Mouse (Mus musculus) lung, postnatal 0 days (tissue): ENCODE measurements at regions not wholly inside any gene's neighbourhood (a gene's known extent, or its start where the extent isn't known, plus 50 kb on each side); places are given as distances from the start of the nearest gene placed in this dataset.

Experiments used
- ATAC-seq: fragments of 200-750 bp; cut with Nextera tagmentation; 2 replicates; pipeline ENCODE4 v1.8.0; 2017; ENCODE audit warnings: moderate library complexity
- DNase-seq: peaks from one replicate; pipeline ENCODE4 v3.0.0-alpha.2; 2016; ENCODE audit warnings: low spot score
- H3K27ac ChIP-seq: fragments of 300-500 bp; sonication (generic); 2 replicates; pipeline ENCODE4 v1.5.1; 2014; ENCODE audit warnings: antibody characterized with exemption, mild to moderate bottlenecking, low read length, mixed read lengths
- H3K27me3 ChIP-seq: fragments of 300-500 bp; sonication (generic); replicated peaks from 2 replicates; pipeline ENCODE4 v1.6.1; 2014; ENCODE audit warnings: low read length, mixed read lengths; ENCODE audit not compliant: insufficient read depth
- H3K36me3 ChIP-seq: fragments of 300-500 bp; sonication (generic); 2 replicates; pipeline ENCODE4 v1.6.1; 2014; ENCODE audit warnings: low read length, mixed read lengths; ENCODE audit not compliant: insufficient read depth
- H3K4me1 ChIP-seq: fragments of 300-500 bp; sonication (generic); 2 replicates; pipeline ENCODE4 v1.6.1; 2014; ENCODE audit warnings: antibody characterized with exemption, low read depth, low read length, mixed read lengths; ENCODE audit not compliant: insufficient read depth
- H3K4me2 ChIP-seq: fragments of 300-500 bp; sonication (generic); replicated peaks from 2 replicates; pipeline ENCODE4 v1.6.1; 2014; ENCODE audit warnings: low read depth, mild to moderate bottlenecking, low read length, moderate library complexity, mixed read lengths
- H3K4me3 ChIP-seq: fragments of 300-500 bp; sonication (generic); 2 replicates; pipeline ENCODE4 v1.5.1; 2014; ENCODE audit warnings: low read depth, low read length
- H3K9ac ChIP-seq: fragments of 300-500 bp; sonication (generic); replicated peaks from 2 replicates; pipeline ENCODE4 v1.6.1; 2014; ENCODE audit warnings: low read depth, mild to moderate bottlenecking
- H3K9me3 ChIP-seq: fragments of 300-500 bp; sonication (generic); 2 replicates; pipeline ENCODE4 v1.6.1; 2016; ENCODE audit warnings: low read length, mixed read lengths
- CTCF ChIP-seq: IDR thresholded peaks from 2 replicates; pipeline ENCODE4 v1.5.1; 2016; ENCODE audit warnings: antibody characterized with exemption, mild to moderate bottlenecking
- EP300 ChIP-seq: IDR thresholded peaks from 2 replicates; pipeline ENCODE4 v1.6.1; 2016; ENCODE audit warnings: antibody characterized with exemption, mild to moderate bottlenecking, control low read depth
- WGBS: fragments of 180-500 bp; shearing (Covaris S2); extraction: QIAGEN DNeasy Blood & Tissue Kit; methylation state at CpG from one replicate; pipeline ENCODE4 v1.1.7; 2014; 5-methylcytosine and 5-hydroxymethylcytosine counted together

DNA sequence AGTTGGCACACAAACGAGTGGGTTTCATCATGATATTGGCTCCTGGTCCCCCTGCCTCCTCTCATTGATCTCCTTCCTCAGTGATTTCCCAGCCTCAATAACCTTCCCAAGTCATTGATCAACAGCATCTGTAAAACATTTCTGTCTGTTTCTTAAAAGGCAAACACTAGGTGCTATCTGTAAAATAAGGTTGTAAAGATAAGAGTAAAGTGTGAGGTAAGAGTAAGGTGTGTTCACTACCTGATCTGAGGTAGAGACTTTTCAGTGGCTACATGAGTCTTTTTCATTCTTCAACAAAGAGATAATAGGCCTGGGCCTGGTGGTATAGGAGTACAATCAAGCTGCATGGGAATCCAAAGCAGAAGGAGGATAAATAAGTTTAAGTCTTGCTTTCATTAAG is 55.7 kb downstream of the Plk2 start:
- TF ChIP-seq EP300: no peak
- no peak for TF ChIP-seq CTCF
- H3K27ac ChIP-seq: no peak overlapping the region
- 66% methylated on average over 1 of the region's 1 CpGs for WGBS

GRCm38 (mm10) chr13:110452009-110452525 is 57.2 kb downstream of the Plk2 start:
- DNase-seq (no peak), ATAC-seq (no peak)
- Histone ChIP-seq H3K9ac (no peak overlapping the region), H3K36me3 (no peaks in the 10 kb centered on the region), H3K4me2 (no peak overlapping the region), H3K4me1 (no peaks in the 10 kb centered on the region), H3K4me3 (no peak overlapping the region), H3K27me3 (no peaks in the 10 kb centered on the region), H3K9me3 (no peaks in the 10 kb centered on the region), H3K27ac (no peak overlapping the region)
- 71% methylated on average over 6 of the region's 6 CpGs for WGBS
- TF ChIP-seq EP300: no peak
- TF ChIP-seq CTCF: no peak

More for the DNA sequence above, 55.7 kb downstream of the Plk2 start:
- no peaks in the 10 kb centered on the region for H3K4me1 ChIP-seq
- DNase-seq (no peak), ATAC-seq (no peak)
- H3K4me3 ChIP-seq: no peak overlapping the region
- H3K9ac ChIP-seq: no peak overlapping the region
- H3K27me3 ChIP-seq: no peaks in the 10 kb centered on the region
- no peaks in the 10 kb centered on the region for H3K36me3 ChIP-seq
- H3K9me3 ChIP-seq: no peaks in the 10 kb centered on the region
- no peak overlapping the region for H3K4me2 ChIP-seq

DNA sequence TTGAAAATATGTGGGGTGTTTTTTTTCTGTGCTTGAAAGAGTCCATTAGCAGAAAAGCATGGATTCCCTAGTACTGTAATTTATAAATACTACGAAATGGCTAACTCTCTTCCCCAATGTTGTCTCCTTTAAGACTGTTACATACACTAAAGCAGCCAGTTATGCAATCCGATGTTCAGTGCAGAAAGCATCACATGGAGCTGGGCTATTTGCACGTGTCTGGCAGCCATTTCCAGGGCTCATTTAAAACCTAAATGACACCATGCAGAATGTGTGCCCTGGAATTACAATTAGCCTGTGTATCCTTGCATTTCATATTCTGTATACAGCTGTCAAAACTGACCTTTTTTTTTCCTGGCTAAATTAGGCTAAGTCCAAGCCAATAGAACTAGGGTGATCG is 60.2 kb downstream of the Plk2 start:
- no peaks in the 10 kb centered on the region for H3K36me3 ChIP-seq
- 64% methylated on average over 4 of the region's 4 CpGs for WGBS
- DNase-seq (peak; percentile 48), ATAC-seq (no peak; the same call in 1 of the 2 replicates)
- H3K9me3 ChIP-seq: no peaks in the 10 kb centered on the region
- no peaks in the 10 kb centered on the region for H3K4me1 ChIP-seq
- no peak overlapping the region for H3K9ac ChIP-seq
- no peak for TF ChIP-seq EP300
- no peak for TF ChIP-seq CTCF
- no peak overlapping the region for H3K4me2 ChIP-seq
- H3K4me3 ChIP-seq: no peak overlapping the region
- no peak overlapping the region for H3K27ac ChIP-seq
- H3K27me3 ChIP-seq: no peaks in the 10 kb centered on the region

DNA sequence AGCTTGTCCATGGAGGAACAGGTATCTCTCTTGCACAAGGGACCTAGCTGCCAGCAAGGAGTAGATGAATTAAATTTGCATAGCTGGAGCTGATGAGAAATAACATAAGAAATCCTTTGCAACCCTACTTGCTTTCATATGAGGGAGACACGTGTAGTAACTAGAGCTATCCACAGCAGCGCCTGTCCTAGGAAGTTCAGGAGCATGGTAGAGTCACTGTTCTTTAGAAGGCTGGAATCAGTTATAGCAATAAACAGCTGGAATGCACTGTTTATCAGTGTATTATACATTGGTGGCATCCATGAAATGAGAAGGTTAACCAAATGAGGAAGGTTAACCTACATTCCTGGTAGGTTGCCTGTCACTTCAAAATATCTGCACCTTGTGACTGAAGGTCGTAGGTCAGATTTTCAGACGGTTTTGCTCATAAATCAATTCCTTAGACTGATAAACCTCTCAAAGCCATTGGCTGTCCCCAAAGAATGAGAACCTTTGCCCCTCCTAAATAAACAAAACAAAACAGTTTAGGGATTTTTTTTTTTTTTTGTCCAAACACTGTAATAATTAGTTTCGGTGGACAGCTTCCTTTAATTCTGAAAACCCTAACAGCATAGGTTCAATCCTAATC is 60.8 kb downstream of the Plk2 start:
- WGBS: 65% methylated on average over 5 of the region's 5 CpGs
- no peak for ATAC-seq
- Histone ChIP-seq H3K4me2 (no peak overlapping the region), H3K9me3 (no peaks in the 10 kb centered on the region), H3K36me3 (no peaks in the 10 kb centered on the region), H3K27ac (no peak overlapping the region), H3K4me1 (no peaks in the 10 kb centered on the region), H3K27me3 (no peaks in the 10 kb centered on the region), H3K9ac (no peak overlapping the region), H3K4me3 (no peak overlapping the region)
- no peak for DNase-seq
- TF ChIP-seq EP300 (no peak), CTCF (no peak)

- H3K9ac ChIP-seq: no peak overlapping the region
- 34% methylated on average over 4 of the region's 4 CpGs for WGBS
- TF ChIP-seq EP300: no peak
- no peak for TF ChIP-seq CTCF
Measured at GRCm38 (mm10) chr13:110458701-110459100, 63.9 kb downstream of the Plk2 start.

DNA sequence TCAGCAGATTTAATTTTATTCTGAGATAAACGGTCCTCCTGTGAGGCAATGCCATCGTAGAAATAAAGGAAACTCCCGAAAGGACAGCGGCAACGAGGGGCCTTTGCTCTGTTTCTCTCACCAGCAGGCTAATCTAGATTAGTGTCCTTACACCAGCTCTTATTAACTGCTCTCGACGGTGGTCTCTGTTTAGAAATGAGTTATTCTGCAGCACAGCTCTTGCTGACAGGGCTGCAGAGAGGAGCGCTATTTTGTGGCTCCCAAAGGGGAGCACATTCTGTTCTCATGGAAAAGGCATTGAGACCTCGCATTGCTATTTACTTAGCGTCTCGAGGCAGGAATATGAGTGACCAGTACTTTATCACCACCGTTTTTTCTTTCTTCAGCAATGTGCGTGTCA is 66.7 kb downstream of the Plk2 start:
- H3K27ac ChIP-seq: no peak overlapping the region
- ATAC-seq (no peak), DNase-seq (no peak)
- no peaks in the 10 kb centered on the region for H3K4me1 ChIP-seq
- H3K4me2 ChIP-seq: no peak overlapping the region
- H3K4me3 ChIP-seq: no peak overlapping the region
- no peak overlapping the region for H3K9ac ChIP-seq
- no peaks in the 10 kb centered on the region for H3K36me3 ChIP-seq
- H3K27me3 ChIP-seq: no peaks in the 10 kb centered on the region
- H3K9me3 ChIP-seq: no peaks in the 10 kb centered on the region
- 0 out of 2 replicates have a peak, but pooled peaks have one; percentile 26 for TF ChIP-seq EP300
- TF ChIP-seq CTCF: no peak
- WGBS: 51% methylated on average over 13 of the region's 13 CpGs

More at GRCm38 (mm10) chr13:110458701-110459100, 63.9 kb downstream of the Plk2 start:
- Histone ChIP-seq H3K4me3 (no peak overlapping the region), H3K27me3 (no peaks in the 10 kb centered on the region), H3K4me2 (no peak overlapping the region), H3K36me3 (no peaks in the 10 kb centered on the region), H3K9me3 (no peaks in the 10 kb centered on the region), H3K4me1 (no peaks in the 10 kb centered on the region), H3K27ac (no peak overlapping the region)
- ATAC-seq (no peak), DNase-seq (no peak)
